Mouse (Mus musculus): ENCODE results near the gene Taco1.

DNA sequence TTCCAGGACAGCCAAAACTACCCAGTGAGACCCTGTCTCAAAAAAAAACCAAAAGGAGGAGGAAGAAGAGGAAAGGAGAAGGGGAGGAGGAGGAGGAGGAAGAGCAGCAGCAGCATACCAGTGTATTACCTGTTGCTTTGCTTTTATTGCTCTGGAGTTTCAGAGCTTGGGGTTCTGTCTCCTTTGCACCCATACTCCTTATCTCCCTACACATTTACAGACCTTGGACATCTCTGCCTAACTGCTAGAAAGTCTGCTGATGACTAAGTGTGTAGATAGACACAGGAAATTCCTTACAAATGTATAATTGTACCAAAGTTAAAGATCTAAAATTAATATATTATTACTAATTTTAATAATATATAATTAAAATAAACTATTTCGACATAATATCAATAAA is 20.6 kb upstream of the Taco1 start:
- TF ChIP-seq POLR2A (IDR thresholded peaks at IDR 0.05; ENCODE audit: low read depth, low read length) (no peak), CTCF (conservative IDR thresholded peaks at IDR 0.05; ENCODE audit: insufficient read depth, insufficient read length, low read depth, low read length) (no peak)
